Mouse (Mus musculus): ENCODE measurements around the gene Cd200r1. TPM values are rescaled to one million over a fixed set of nuclear protein-coding genes. Genes with fewer than 3 reads are reported as not detected.

Cd200r1 gene
- polyA plus RNA-seq, 1 experiment from 2014 or later, result 2.0 TPM

GRCm38 (mm10) chr16:44742753-44743152, 22.8 kb upstream of the Cd200r1 start:
- no peaks in the 10 kb centered on the region for H3K9me3 ChIP-seq (ENCODE audit: control insufficient read depth, low read length)
- H3K9ac ChIP-seq (ENCODE audit: low read length), result no peak overlapping the region
- H3K27me3 ChIP-seq (ENCODE audit: control insufficient read depth, insufficient read depth, low read length), result no peaks in the 10 kb centered on the region
- no peak for ATAC-seq (ENCODE audit: insufficient number of reproducible peaks, insufficient read depth, low FRiP score, low read depth)
- H3K4me1 ChIP-seq (ENCODE audit: control insufficient read depth in 2 of 2, insufficient read depth in 2 of 2, low read length in 2 of 2), result peaks cover 3 to 5% of the 10 kb centered on the region in 2 experiments; a peak in 1 of 4 replicates
- H3K36me3 ChIP-seq (ENCODE audit: control insufficient read depth, insufficient read depth, low read length), result peaks cover 56% of the 10 kb centered on the region
- WGBS, result 92% methylated on average over 1 of the region's 1 CpGs
- H3K4me3 ChIP-seq (ENCODE audit: control insufficient read depth in 1 of 2, insufficient read depth in 1 of 2, low read depth in 1 of 2, low read length in 2 of 2), result no peak overlapping the region
- no peak overlapping the region for H3K27ac ChIP-seq (replicated peaks in 1 of 2; ENCODE audit: control insufficient read depth in 1 of 2, insufficient read depth in 1 of 2, low read depth in 2 of 2, low read length in 2 of 2)
- no peak overlapping the region for H3K4me2 ChIP-seq (ENCODE audit: low read length)

GRCm38 (mm10) chr16:44745471-44745865, 20.1 kb upstream of the Cd200r1 start:
- 9% methylated on average over 14 of the region's 14 CpGs for WGBS
- peak overlapping the region; percentile 76 to 96 for H3K4me3 ChIP-seq (ENCODE audit: control insufficient read depth in 1 of 2, insufficient read depth in 1 of 2, low read depth in 1 of 2, low read length in 2 of 2)
- H3K36me3 ChIP-seq (ENCODE audit: control insufficient read depth, insufficient read depth, low read length), result peaks cover 29% of the 10 kb centered on the region
- no peak for ATAC-seq (ENCODE audit: insufficient number of reproducible peaks, insufficient read depth, low FRiP score, low read depth)
- H3K4me1 ChIP-seq (ENCODE audit: control insufficient read depth in 2 of 2, insufficient read depth in 2 of 2, low read length in 2 of 2), result peaks cover 3 to 5% of the 10 kb centered on the region in 2 experiments; a peak in 1 of 4 replicates
- H3K9ac ChIP-seq (ENCODE audit: low read length), result peak overlapping the region; percentile 94
- H3K9me3 ChIP-seq (ENCODE audit: control insufficient read depth, low read length), result no peaks in the 10 kb centered on the region
- H3K4me2 ChIP-seq (ENCODE audit: low read length), result peak overlapping the region; percentile 88
- peak overlapping the region; percentile 89 to 95 for H3K27ac ChIP-seq (replicated peaks in 1 of 2; ENCODE audit: control insufficient read depth in 1 of 2, insufficient read depth in 1 of 2, low read depth in 2 of 2, low read length in 2 of 2)
- no peaks in the 10 kb centered on the region for H3K27me3 ChIP-seq (ENCODE audit: control insufficient read depth, insufficient read depth, low read length)

GRCm38 (mm10) chr16:44745866-44746562, 19.5 kb upstream of the Cd200r1 start, which contains the start of gene Gtpbp8:
Gene Gtpbp8, minus strand, starts transcription at chr16:44746363.
- ATAC-seq (ENCODE audit: insufficient number of reproducible peaks, insufficient read depth, low FRiP score, low read depth), result peak; percentile 88
- under 1% methylated on average over 47 of the region's 47 CpGs for WGBS
- H3K36me3 ChIP-seq (ENCODE audit: control insufficient read depth, insufficient read depth, low read length), result peaks cover 23% of the 10 kb centered on the region

GRCm38 (mm10) chr16:44748007-44748406, 17.5 kb upstream of the Cd200r1 start:
- no peaks in the 10 kb centered on the region for H3K27me3 ChIP-seq (ENCODE audit: control insufficient read depth, insufficient read depth, low read length)
- H3K4me3 ChIP-seq (ENCODE audit: control insufficient read depth in 1 of 2, insufficient read depth in 1 of 2, low read depth in 1 of 2, low read length in 2 of 2), result no peak overlapping the region
- H3K4me2 ChIP-seq (ENCODE audit: low read length), result no peak overlapping the region
- no peak for ATAC-seq (ENCODE audit: insufficient number of reproducible peaks, insufficient read depth, low FRiP score, low read depth)
- WGBS, result 57% methylated on average over 3 of the region's 3 CpGs
- no peaks in the 10 kb centered on the region for H3K9me3 ChIP-seq (ENCODE audit: control insufficient read depth, low read length)
- H3K4me1 ChIP-seq (ENCODE audit: control insufficient read depth in 2 of 2, insufficient read depth in 2 of 2, low read length in 2 of 2), result peaks cover 3 to 5% of the 10 kb centered on the region in 2 experiments; a peak in 1 of 4 replicates
- H3K27ac ChIP-seq (replicated peaks in 1 of 2; ENCODE audit: control insufficient read depth in 1 of 2, insufficient read depth in 1 of 2, low read depth in 2 of 2, low read length in 2 of 2), result no peak overlapping the region
- H3K9ac ChIP-seq (ENCODE audit: low read length), result no peak overlapping the region
- H3K36me3 ChIP-seq (ENCODE audit: control insufficient read depth, insufficient read depth, low read length), result peaks cover 9% of the 10 kb centered on the region; the same call in 1 of the 2 replicates

More at GRCm38 (mm10) chr16:44745866-44746562, 19.5 kb upstream of the Cd200r1 start, which contains the start of gene Gtpbp8:
- Histone ChIP-seq H3K4me3 (ENCODE audit: control insufficient read depth in 1 of 2, insufficient read depth in 1 of 2, low read depth in 1 of 2, low read length in 2 of 2) (peak within 1 kb of the TSS; percentile 76 to 96), H3K27me3 (ENCODE audit: control insufficient read depth, insufficient read depth, low read length) (no peaks in the 10 kb centered on the region), H3K4me1 (ENCODE audit: control insufficient read depth in 2 of 2, insufficient read depth in 2 of 2, low read length in 2 of 2) (peaks cover 3 to 5% of the 10 kb centered on the region in 2 experiments; a peak in 1 of 4 replicates), H3K9ac (ENCODE audit: low read length) (peak within 1 kb of the TSS; percentile 94), H3K4me2 (ENCODE audit: low read length) (peak within 1 kb of the TSS; percentile 88), H3K27ac (replicated peaks in 1 of 2; ENCODE audit: control insufficient read depth in 1 of 2, insufficient read depth in 1 of 2, low read depth in 2 of 2, low read length in 2 of 2) (peak within 1 kb of the TSS; percentile 89 to 95), H3K9me3 (ENCODE audit: control insufficient read depth, low read length) (no peaks in the 10 kb centered on the region)

GRCm38 (mm10) chr16:44757700-44758099, 7.8 kb upstream of the Cd200r1 start:
- no peak overlapping the region for H3K4me2 ChIP-seq (ENCODE audit: low read length)
- 88% methylated on average over 8 of the region's 8 CpGs for WGBS
- H3K36me3 ChIP-seq (ENCODE audit: control insufficient read depth, insufficient read depth, low read length), result no peaks in the 10 kb centered on the region
- no peak overlapping the region for H3K4me3 ChIP-seq (ENCODE audit: control insufficient read depth in 1 of 2, insufficient read depth in 1 of 2, low read depth in 1 of 2, low read length in 2 of 2)
- H3K9me3 ChIP-seq (ENCODE audit: control insufficient read depth, low read length), result no peaks in the 10 kb centered on the region
- H3K9ac ChIP-seq (ENCODE audit: low read length), result no peak overlapping the region
- ATAC-seq (ENCODE audit: insufficient number of reproducible peaks, insufficient read depth, low FRiP score, low read depth), result no peak
- H3K27me3 ChIP-seq (ENCODE audit: control insufficient read depth, insufficient read depth, low read length), result no peaks in the 10 kb centered on the region
- H3K27ac ChIP-seq (replicated peaks in 1 of 2; ENCODE audit: control insufficient read depth in 1 of 2, insufficient read depth in 1 of 2, low read depth in 2 of 2, low read length in 2 of 2), result no peak overlapping the region
- H3K4me1 ChIP-seq (ENCODE audit: control insufficient read depth in 2 of 2, insufficient read depth in 2 of 2, low read length in 2 of 2), result no peaks in the 10 kb centered on the region

- no peaks in the 10 kb centered on the region for H3K9me3 ChIP-seq (ENCODE audit: control insufficient read depth, low read length)
- ATAC-seq (ENCODE audit: insufficient number of reproducible peaks, insufficient read depth, low FRiP score, low read depth), result no peak
- no peak overlapping the region for H3K9ac ChIP-seq (ENCODE audit: low read length)
- H3K27me3 ChIP-seq (ENCODE audit: control insufficient read depth, insufficient read depth, low read length), result no peaks in the 10 kb centered on the region
- peaks cover 0 to 3% of the 10 kb centered on the region in 2 experiments; a peak in 1 of 4 replicates for H3K4me1 ChIP-seq (ENCODE audit: control insufficient read depth in 2 of 2, insufficient read depth in 2 of 2, low read length in 2 of 2)
- H3K4me3 ChIP-seq (ENCODE audit: control insufficient read depth in 1 of 2, insufficient read depth in 1 of 2, low read depth in 1 of 2, low read length in 2 of 2), result no peak overlapping the region
- no peak overlapping the region for H3K27ac ChIP-seq (replicated peaks in 1 of 2; ENCODE audit: control insufficient read depth in 1 of 2, insufficient read depth in 1 of 2, low read depth in 2 of 2, low read length in 2 of 2)
- H3K36me3 ChIP-seq (ENCODE audit: control insufficient read depth, insufficient read depth, low read length), result no peaks in the 10 kb centered on the region
- WGBS, result 43% methylated on average over 1 of the region's 1 CpGs
- H3K4me2 ChIP-seq (ENCODE audit: low read length), result no peak overlapping the region
These were observed 3.7 kb upstream of the Cd200r1 start for GRCm38 (mm10) chr16:44761811-44762210.

GRCm38 (mm10) chr16:44766320-44766892, 870 bp downstream of the Cd200r1 start:
- Histone ChIP-seq H3K36me3 (ENCODE audit: control insufficient read depth, insufficient read depth, low read length) (no peaks in the 10 kb centered on the region), H3K4me3 (ENCODE audit: control insufficient read depth in 1 of 2, insufficient read depth in 1 of 2, low read depth in 1 of 2, low read length in 2 of 2) (peak overlapping the region in 1 of 2 experiments; percentile 21; a peak in 2 of 4 replicates), H3K9ac (ENCODE audit: low read length) (no peak overlapping the region), H3K9me3 (ENCODE audit: control insufficient read depth, low read length) (no peaks in the 10 kb centered on the region), H3K4me2 (ENCODE audit: low read length) (peak overlapping the region; percentile 53), H3K4me1 (ENCODE audit: control insufficient read depth in 2 of 2, insufficient read depth in 2 of 2, low read length in 2 of 2) (peaks cover 0 to 3% of the 10 kb centered on the region in 2 experiments; a peak in 1 of 4 replicates), H3K27me3 (ENCODE audit: control insufficient read depth, insufficient read depth, low read length) (no peaks in the 10 kb centered on the region), H3K27ac (replicated peaks in 1 of 2; ENCODE audit: control insufficient read depth in 1 of 2, insufficient read depth in 1 of 2, low read depth in 2 of 2, low read length in 2 of 2) (no peak overlapping the region)
- 67% methylated on average over 9 of the region's 9 CpGs for WGBS
- ATAC-seq (ENCODE audit: insufficient number of reproducible peaks, insufficient read depth, low FRiP score, low read depth), result no peak

Data from heart, embryonic 14.5 days (tissue).